Mouse (Mus musculus): ENCODE measurements around the gene Tnfrsf11a. TPM values are rescaled to one million over a fixed set of nuclear protein-coding genes. Genes with fewer than 3 reads are reported as not detected.
A peak's percentile ranks its signal among the peaks of the same experiment; 100 is the strongest.
"Not testable (repeated sequence)": the region's sequence is repeated elsewhere in the genome, so short reads cannot be mapped to it uniquely, and the experiment has no call there.

The Tnfrsf11a gene
- polyA plus RNA-seq, 1 experiment from 2014 or later: 3.8 TPM

DNA sequence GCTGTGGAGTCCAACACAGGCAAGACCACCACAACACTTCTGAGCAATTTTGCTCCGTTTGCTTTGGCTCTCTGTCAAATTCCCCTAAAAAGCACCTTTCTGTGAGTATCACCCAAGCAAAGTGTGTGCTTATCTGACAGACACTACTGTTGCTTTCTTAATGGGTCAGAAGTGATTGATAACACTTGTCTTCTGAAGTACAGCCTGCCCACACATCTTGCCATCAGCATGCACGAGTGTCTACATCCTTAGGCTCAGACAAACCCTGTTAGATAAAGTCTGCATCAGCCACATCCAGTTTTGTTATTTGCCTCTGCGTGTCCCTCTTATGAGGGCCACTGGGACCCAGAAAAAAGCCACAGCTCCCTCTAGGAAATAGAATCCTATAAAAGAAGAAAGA lies 23.8 kb downstream of the Tnfrsf11a start:
- H3K9me3 ChIP-seq (ENCODE audit: control insufficient read depth, low read length): no peaks in the 10 kb centered on the region
- H3K4me3 ChIP-seq (ENCODE audit: low read depth, low read length): no peak overlapping the region
- WGBS: 62% methylated on average over 3 of the region's 3 CpGs
- H3K36me3 ChIP-seq (ENCODE audit: control insufficient read depth, insufficient read depth, low read length): no peaks in the 10 kb centered on the region
- TF ChIP-seq CTCF (IDR thresholded peaks at IDR 0.05; ENCODE audit: low read depth) (no peak), EP300 (optimal IDR thresholded peaks at IDR 0.05) (no peak)
- ATAC-seq (ENCODE audit: low FRiP score, low TSS enrichment) (no peak), DNase-seq (ENCODE audit: low spot score) (no peak)
- H3K27ac ChIP-seq (replicated peaks): no peak overlapping the region
- H3K4me2 ChIP-seq (replicated peaks; ENCODE audit: low read depth): no peak overlapping the region
- H3K27me3 ChIP-seq (ENCODE audit: control insufficient read depth, insufficient read depth, low read length): no peaks in the 10 kb centered on the region
- H3K9ac ChIP-seq (ENCODE audit: low read length): no peak overlapping the region
- H3K4me1 ChIP-seq (replicated peaks; ENCODE audit: control insufficient read depth, insufficient read depth): 0 out of 2 replicates have a peak, but pooled peaks cover 2% of the 10 kb centered on the region

DNA sequence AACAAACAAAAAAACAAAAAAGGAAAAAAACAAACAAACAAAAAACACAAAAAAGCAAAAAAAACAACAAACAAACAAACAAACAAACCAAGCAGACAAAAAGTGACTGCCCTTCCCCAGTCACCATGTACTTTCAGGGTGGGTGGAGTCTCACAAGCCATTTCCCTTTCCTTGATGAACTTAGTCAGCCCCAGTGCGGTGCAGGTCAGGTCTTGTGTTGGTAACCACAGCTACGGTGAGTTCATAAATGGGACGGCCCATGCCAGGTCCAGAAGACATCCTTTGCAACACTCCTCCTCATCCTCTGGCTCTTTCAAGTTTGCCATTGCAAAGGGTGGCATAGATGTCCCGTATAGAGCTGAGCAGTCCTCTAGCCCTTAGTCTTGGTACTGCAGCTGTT lies 25.0 kb downstream of the Tnfrsf11a start:
- DNase-seq (ENCODE audit: low spot score) (no peak), ATAC-seq (ENCODE audit: low FRiP score, low TSS enrichment) (no peak; the same call in 1 of the 2 replicates)
- H3K9me3 ChIP-seq (ENCODE audit: control insufficient read depth, low read length): no peaks in the 10 kb centered on the region
- no peak overlapping the region for H3K9ac ChIP-seq (ENCODE audit: low read length)
- H3K4me2 ChIP-seq (replicated peaks; ENCODE audit: low read depth): no peak overlapping the region
- 0 out of 2 replicates have a peak, but pooled peaks cover 2% of the 10 kb centered on the region for H3K4me1 ChIP-seq (replicated peaks; ENCODE audit: control insufficient read depth, insufficient read depth)
- no peaks in the 10 kb centered on the region for H3K27me3 ChIP-seq (ENCODE audit: control insufficient read depth, insufficient read depth, low read length)
- H3K36me3 ChIP-seq (ENCODE audit: control insufficient read depth, insufficient read depth, low read length): no peaks in the 10 kb centered on the region
- TF ChIP-seq EP300 (optimal IDR thresholded peaks at IDR 0.05) (no peak), CTCF (IDR thresholded peaks at IDR 0.05; ENCODE audit: low read depth) (no peak)
- no peak overlapping the region for H3K4me3 ChIP-seq (ENCODE audit: low read depth, low read length)
- WGBS: 73% methylated on average over 4 of the region's 4 CpGs
- H3K27ac ChIP-seq (replicated peaks): no peak overlapping the region

DNA sequence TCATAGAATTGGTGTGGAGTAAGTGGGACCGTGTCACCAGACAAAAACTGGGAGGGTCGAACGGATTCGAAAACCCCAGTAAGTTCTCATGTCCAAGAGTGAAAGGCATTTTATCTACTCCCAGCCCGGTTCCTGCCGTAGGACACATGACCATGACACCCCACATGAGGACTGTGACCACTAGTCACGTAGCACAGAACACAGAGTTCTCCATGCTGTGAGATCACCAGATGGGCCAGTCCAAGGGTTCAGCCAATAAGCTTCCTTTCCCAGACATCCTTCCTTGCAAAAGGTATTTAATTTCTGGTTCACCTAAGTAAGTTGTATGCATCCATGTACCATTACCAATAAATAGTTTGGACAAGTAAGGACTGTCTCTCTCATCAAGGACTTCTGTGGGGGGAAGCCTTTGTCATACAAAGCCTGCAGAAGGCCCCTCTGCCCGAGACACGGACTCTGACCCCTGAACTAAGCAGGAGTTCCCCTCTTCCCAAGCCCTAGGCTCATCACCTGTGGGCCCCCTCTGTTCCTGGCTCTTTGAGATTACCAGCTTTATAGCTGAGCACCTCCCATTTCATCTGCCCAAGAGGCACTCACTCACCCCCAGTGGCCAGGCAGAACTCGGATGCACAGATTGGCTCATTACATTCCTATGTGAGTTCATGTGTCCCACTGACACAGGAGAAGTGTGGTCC lies 26.7 kb downstream of the Tnfrsf11a start:
- Histone ChIP-seq H3K36me3 (ENCODE audit: control insufficient read depth, insufficient read depth, low read length) (no peaks in the 10 kb centered on the region), H3K9me3 (ENCODE audit: control insufficient read depth, low read length) (no peaks in the 10 kb centered on the region), H3K4me1 (replicated peaks; ENCODE audit: control insufficient read depth, insufficient read depth) (0 out of 2 replicates have a peak, but pooled peaks cover 2% of the 10 kb centered on the region), H3K4me3 (ENCODE audit: low read depth, low read length) (no peak overlapping the region), H3K27me3 (ENCODE audit: control insufficient read depth, insufficient read depth, low read length) (no peaks in the 10 kb centered on the region), H3K4me2 (replicated peaks; ENCODE audit: low read depth) (no peak overlapping the region), H3K9ac (ENCODE audit: low read length) (no peak overlapping the region), H3K27ac (replicated peaks) (no peak overlapping the region)
- TF ChIP-seq CTCF (IDR thresholded peaks at IDR 0.05; ENCODE audit: low read depth): no peak
- TF ChIP-seq EP300 (optimal IDR thresholded peaks at IDR 0.05): no peak
- ATAC-seq (ENCODE audit: low FRiP score, low TSS enrichment): no peak
- WGBS: 92% methylated on average over 10 of the region's 10 CpGs
- DNase-seq (ENCODE audit: low spot score): no peak

GRCm38 (mm10) chr1:105812027-105812426 lies 31.5 kb downstream of the Tnfrsf11a start:
- H3K27ac ChIP-seq (replicated peaks); H3K27me3 ChIP-seq (ENCODE audit: control insufficient read depth, insufficient read depth, low read length); H3K36me3 ChIP-seq (ENCODE audit: control insufficient read depth, insufficient read depth, low read length); DNase-seq (ENCODE audit: low spot score); H3K4me3 ChIP-seq (ENCODE audit: low read depth, low read length); H3K4me2 ChIP-seq (replicated peaks; ENCODE audit: low read depth); H3K4me1 ChIP-seq (replicated peaks; ENCODE audit: control insufficient read depth, insufficient read depth); H3K9me3 ChIP-seq (ENCODE audit: control insufficient read depth, low read length); H3K9ac ChIP-seq (ENCODE audit: low read length); ATAC-seq (ENCODE audit: low FRiP score, low TSS enrichment): not testable (repeated sequence)

GRCm38 (mm10) chr1:105812960-105813708 lies 32.6 kb downstream of the Tnfrsf11a start:
- H3K9me3 ChIP-seq (ENCODE audit: control insufficient read depth, low read length): no peaks in the 10 kb centered on the region
- H3K4me3 ChIP-seq (ENCODE audit: low read depth, low read length): no peak overlapping the region
- ATAC-seq (ENCODE audit: low FRiP score, low TSS enrichment) (peak; percentile 40), DNase-seq (ENCODE audit: low spot score) (no peak)
- H3K36me3 ChIP-seq (ENCODE audit: control insufficient read depth, insufficient read depth, low read length): no peaks in the 10 kb centered on the region
- WGBS: 50% methylated on average over 20 of the region's 20 CpGs
- H3K27me3 ChIP-seq (ENCODE audit: control insufficient read depth, insufficient read depth, low read length): no peaks in the 10 kb centered on the region
- no peak overlapping the region for H3K27ac ChIP-seq (replicated peaks)
- H3K4me1 ChIP-seq (replicated peaks; ENCODE audit: control insufficient read depth, insufficient read depth): no peaks in the 10 kb centered on the region
- no peak overlapping the region for H3K9ac ChIP-seq (ENCODE audit: low read length)
- peak overlapping the region; percentile 31 for H3K4me2 ChIP-seq (replicated peaks; ENCODE audit: low read depth)
- no peak for TF ChIP-seq EP300 (optimal IDR thresholded peaks at IDR 0.05)
- no peak for TF ChIP-seq CTCF (IDR thresholded peaks at IDR 0.05; ENCODE audit: low read depth)

DNA sequence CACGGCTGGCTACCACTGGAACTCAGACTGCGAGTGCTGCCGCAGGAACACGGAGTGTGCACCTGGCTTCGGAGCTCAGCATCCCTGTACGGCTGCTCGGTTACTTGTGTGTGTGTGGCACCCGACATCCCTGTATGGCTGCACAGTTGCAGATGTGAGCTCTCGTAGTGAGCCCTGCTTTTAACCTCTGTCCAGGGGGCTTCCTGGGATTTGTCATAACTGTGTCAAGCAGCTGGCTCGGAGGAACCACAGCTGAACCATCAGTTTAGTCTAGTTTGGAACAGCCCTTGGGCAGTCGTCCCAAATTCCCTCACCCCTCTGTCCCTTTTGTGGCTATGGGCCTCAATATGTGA lies 33.2 kb downstream of the Tnfrsf11a start:
- Histone ChIP-seq H3K9me3 (ENCODE audit: control insufficient read depth, low read length) (no peaks in the 10 kb centered on the region), H3K27me3 (ENCODE audit: control insufficient read depth, insufficient read depth, low read length) (no peaks in the 10 kb centered on the region), H3K4me2 (replicated peaks; ENCODE audit: low read depth) (peak overlapping the region; percentile 31), H3K27ac (replicated peaks) (no peak overlapping the region), H3K9ac (ENCODE audit: low read length) (no peak overlapping the region), H3K36me3 (ENCODE audit: control insufficient read depth, insufficient read depth, low read length) (no peaks in the 10 kb centered on the region), H3K4me3 (ENCODE audit: low read depth, low read length) (no peak overlapping the region), H3K4me1 (replicated peaks; ENCODE audit: control insufficient read depth, insufficient read depth) (no peaks in the 10 kb centered on the region)
- 47% methylated on average over 11 of the region's 11 CpGs for WGBS
- ATAC-seq (ENCODE audit: low FRiP score, low TSS enrichment): no peak; the same call in 1 of the 2 replicates
- no peak for DNase-seq (ENCODE audit: low spot score)
- no peak for TF ChIP-seq EP300 (optimal IDR thresholded peaks at IDR 0.05)
- no peak for TF ChIP-seq CTCF (IDR thresholded peaks at IDR 0.05; ENCODE audit: low read depth)

Data from stomach, postnatal 0 days (tissue).